Mouse (Mus musculus) megakaryocyte, embryonic 14.5 days (primary cell): Measurements from ENCODE around the gene Prkce. TPM values are rescaled to one million over a fixed set of nuclear protein-coding genes. Genes with fewer than 3 reads are reported as not detected.

Source experiments
- H3K27me3 ChIP-seq: replicated peaks from 2 replicates; pipeline ENCODE3; 2012; ENCODE audit warnings: inconsistent platforms
- H3K36me3 ChIP-seq: replicated peaks from 2 replicates; pipeline ENCODE3; 2012; ENCODE audit warnings: low read length, inconsistent platforms, mixed read lengths
- H3K4me1 ChIP-seq: 2 replicates; pipeline ENCODE4 v1.6.1; 2012; ENCODE audit warnings: inconsistent platforms
- H3K4me3 ChIP-seq: replicated peaks from 2 replicates; pipeline ENCODE3; 2012; ENCODE audit warnings: moderate library complexity, mild to moderate bottlenecking, inconsistent platforms
- H3K9me3 ChIP-seq: 2 replicates; pipeline ENCODE4 v1.6.1; 2012; ENCODE audit warnings: inconsistent platforms
- FLI1 ChIP-seq: IDR thresholded peaks from 2 replicates; pipeline ENCODE4 v1.6.1; 2012; ENCODE audit warnings: low read length, inconsistent platforms, mixed read lengths
- GATA1 ChIP-seq: IDR thresholded peaks from 3 replicates; pipeline ENCODE4 v1.6.1; 2012; ENCODE audit warnings: mixed read lengths, low read length, inconsistent platforms, borderline replicate concordance
- polyA plus RNA-seq: library from polyadenylated mRNA; stranded (reverse); fragments of >175 nt; gene quantifications from 2 replicates; pipeline ENCODE4 v1.2.3, GENCODE M21; 2012; ENCODE audit warnings: low replicate concordance; ENCODE audit not compliant: insufficient read depth

Prkce gene
- polyA plus RNA-seq, 1 experiment, result 7.3 TPM

- Histone ChIP-seq H3K4me1 (peaks cover 26% of the 10 kb centered on the region), H3K27me3 (no peaks in the 10 kb centered on the region), H3K4me3 (no peak overlapping the region), H3K9me3 (no peaks in the 10 kb centered on the region), H3K36me3 (no peaks in the 10 kb centered on the region)
- no peak for TF ChIP-seq GATA1
- TF ChIP-seq FLI1, result no peak
Measured at GRCm38 (mm10) chr17:86344032-86344431, 176.4 kb downstream of the Prkce start.

GRCm38 (mm10) chr17:86345234-86346005 is 177.8 kb downstream of the Prkce start:
- TF ChIP-seq FLI1, result no peak
- peaks cover 33% of the 10 kb centered on the region for H3K4me1 ChIP-seq

GRCm38 (mm10) chr17:86350236-86350635 is 182.7 kb downstream of the Prkce start:
- Histone ChIP-seq H3K36me3 (peaks cover 5% of the 10 kb centered on the region), H3K27me3 (peaks cover 4% of the 10 kb centered on the region), H3K4me1 (peaks cover 51% of the 10 kb centered on the region), H3K4me3 (no peak overlapping the region), H3K9me3 (no peaks in the 10 kb centered on the region)
- TF ChIP-seq FLI1 (no peak), GATA1 (no peak)

More at GRCm38 (mm10) chr17:86345234-86346005, 177.8 kb downstream of the Prkce start:
- H3K9me3 ChIP-seq, result no peaks in the 10 kb centered on the region
- H3K27me3 ChIP-seq, result peaks cover 2% of the 10 kb centered on the region
- no peaks in the 10 kb centered on the region for H3K36me3 ChIP-seq
- no peak overlapping the region for H3K4me3 ChIP-seq

GRCm38 (mm10) chr17:86350791-86351261 is 183.2 kb downstream of the Prkce start:
- no peak for TF ChIP-seq GATA1
- TF ChIP-seq FLI1, result no peak
- Histone ChIP-seq H3K4me1 (peaks cover 56% of the 10 kb centered on the region), H3K4me3 (no peak overlapping the region), H3K9me3 (no peaks in the 10 kb centered on the region), H3K36me3 (peaks cover 7% of the 10 kb centered on the region), H3K27me3 (peaks cover 4% of the 10 kb centered on the region)

GRCm38 (mm10) chr17:86351282-86351681 is 183.7 kb downstream of the Prkce start:
- TF ChIP-seq FLI1 (no peak), GATA1 (no peak)
- Histone ChIP-seq H3K4me1 (peaks cover 59% of the 10 kb centered on the region), H3K27me3 (peaks cover 4% of the 10 kb centered on the region), H3K4me3 (no peak overlapping the region), H3K36me3 (peaks cover 12% of the 10 kb centered on the region), H3K9me3 (no peaks in the 10 kb centered on the region)

GRCm38 (mm10) chr17:86352247-86353037 is 184.9 kb downstream of the Prkce start:
- Histone ChIP-seq H3K36me3 (peaks cover 14% of the 10 kb centered on the region), H3K27me3 (peaks cover 4% of the 10 kb centered on the region), H3K9me3 (no peaks in the 10 kb centered on the region), H3K4me1 (peaks cover 57% of the 10 kb centered on the region), H3K4me3 (no peak overlapping the region)
- TF ChIP-seq GATA1 (no peak), FLI1 (no peak)

- Histone ChIP-seq H3K9me3 (no peaks in the 10 kb centered on the region), H3K4me1 (peaks cover 59% of the 10 kb centered on the region), H3K36me3 (peaks cover 14% of the 10 kb centered on the region), H3K4me3 (no peak overlapping the region), H3K27me3 (peaks cover 4% of the 10 kb centered on the region)
- TF ChIP-seq FLI1 (no peak), GATA1 (no peak)
Measured at GRCm38 (mm10) chr17:86353679-86354078, 186.1 kb downstream of the Prkce start.

GRCm38 (mm10) chr17:86354101-86354500 is 186.5 kb downstream of the Prkce start:
- H3K4me3 ChIP-seq, result no peak overlapping the region
- TF ChIP-seq FLI1, result no peak
- TF ChIP-seq GATA1, result no peak
- H3K27me3 ChIP-seq, result peaks cover 4% of the 10 kb centered on the region
- no peaks in the 10 kb centered on the region for H3K9me3 ChIP-seq
- peaks cover 59% of the 10 kb centered on the region for H3K4me1 ChIP-seq
- H3K36me3 ChIP-seq, result peaks cover 14% of the 10 kb centered on the region

- peaks cover 57% of the 10 kb centered on the region for H3K4me1 ChIP-seq
- no peak for TF ChIP-seq GATA1
- no peak for TF ChIP-seq FLI1
- peaks cover 14% of the 10 kb centered on the region for H3K36me3 ChIP-seq
- H3K9me3 ChIP-seq, result no peaks in the 10 kb centered on the region
- peaks cover 2% of the 10 kb centered on the region for H3K27me3 ChIP-seq
- H3K4me3 ChIP-seq, result no peak overlapping the region
Measured at GRCm38 (mm10) chr17:86354896-86355295, 187.3 kb downstream of the Prkce start.

GRCm38 (mm10) chr17:86355318-86355717 is 187.7 kb downstream of the Prkce start:
- Histone ChIP-seq H3K9me3 (no peaks in the 10 kb centered on the region), H3K36me3 (peaks cover 14% of the 10 kb centered on the region), H3K4me1 (peaks cover 53% of the 10 kb centered on the region), H3K4me3 (no peak overlapping the region), H3K27me3 (peaks cover 2% of the 10 kb centered on the region)
- TF ChIP-seq FLI1 (no peak), GATA1 (no peak)
